Mouse (Mus musculus): ENCODE measurements around the gene Tnf.

- TF ChIP-seq BHLHE40 (IDR thresholded peaks at IDR 0.05; ENCODE audit: low read depth, low read length), result no peak
- no peak for TF ChIP-seq GABPA (IDR thresholded peaks at IDR 0.05; ENCODE audit: insufficient replicate concordance, low read depth, low read length)
- TF ChIP-seq CTCF (conservative IDR thresholded peaks at IDR 0.05 in 1 of 2, IDR thresholded peaks at IDR 0.05 in 1 of 2; ENCODE audit: low read depth in 2 of 2, low read length in 2 of 2), result no peak
Observed at GRCm38 (mm10) chr17:35202442-35202841, 635 bp upstream of the Tnf start.

Measured in CH12.LX (cell line).